Mouse (Mus musculus): ENCODE data around the gene Dgkz. TPM values are rescaled to one million over a fixed set of nuclear protein-coding genes. Genes with fewer than 3 reads are reported as not detected.

The Dgkz gene
- polyA plus RNA-seq, 1 experiment from 2014 or later, result 31.9 TPM

DNA sequence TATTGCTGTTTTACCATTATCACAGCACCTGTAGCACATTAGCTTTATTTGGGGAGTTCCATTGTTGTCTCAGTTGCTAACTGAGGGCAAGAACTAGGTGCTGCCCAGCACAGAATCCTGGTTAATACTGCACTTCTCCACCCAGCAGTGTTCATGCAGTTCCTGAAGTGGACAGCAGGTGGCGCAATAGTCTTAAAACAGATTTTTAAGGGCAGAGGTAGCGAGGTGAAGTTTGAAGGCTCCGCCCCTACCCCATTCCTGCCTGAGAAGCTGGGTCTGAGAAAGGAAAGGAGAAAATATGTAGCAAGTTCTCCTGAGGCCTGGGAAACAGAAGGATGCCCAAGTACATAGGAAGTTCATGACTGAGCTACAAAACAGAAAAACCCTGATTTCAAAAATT is 11.9 kb upstream of the Dgkz start:
- Histone ChIP-seq H3K4me2 (replicated peaks) (no peak overlapping the region), H3K9me3 (replicated peaks) (no peaks in the 10 kb centered on the region), H3K4me3 (no peak overlapping the region), H3K9ac (no peak overlapping the region), H3K36me3 (no peaks in the 10 kb centered on the region), H3K27ac (no peak overlapping the region), H3K27me3 (peaks cover 15% of the 10 kb centered on the region), H3K4me1 (peaks cover 18% of the 10 kb centered on the region)
- no peak for ATAC-seq (ENCODE audit: low FRiP score)
- 3% methylated on average over 3 of the region's 3 CpGs for WGBS

DNA sequence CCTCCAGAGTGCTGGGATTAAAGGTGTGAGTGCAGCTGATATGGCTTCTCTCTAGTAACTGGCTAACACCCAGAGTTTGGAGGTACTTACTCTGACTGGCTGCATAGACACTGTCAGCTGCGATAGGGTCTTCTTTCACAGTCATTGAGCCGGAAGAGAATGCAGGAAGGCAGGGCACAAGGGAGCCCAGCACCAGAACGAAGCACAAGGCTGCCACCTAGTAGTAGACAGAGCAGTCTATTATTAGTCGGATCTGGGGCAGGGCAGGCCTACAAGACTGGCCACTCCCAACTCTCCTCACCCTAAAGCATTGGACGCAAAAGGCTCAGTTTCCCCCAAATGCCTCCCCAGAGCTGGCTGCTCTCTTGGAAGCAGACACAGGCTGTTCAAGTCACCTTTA is 10.4 kb upstream of the Dgkz start:
- Histone ChIP-seq H3K9ac (no peak overlapping the region), H3K27ac (no peak overlapping the region), H3K4me3 (no peak overlapping the region), H3K9me3 (replicated peaks) (no peaks in the 10 kb centered on the region), H3K4me2 (replicated peaks) (no peak overlapping the region), H3K27me3 (peaks cover 15% of the 10 kb centered on the region; the same call in 1 of the 2 replicates), H3K4me1 (peaks cover 18% of the 10 kb centered on the region), H3K36me3 (no peaks in the 10 kb centered on the region)
- ATAC-seq (ENCODE audit: low FRiP score), result peak; percentile 19; the same call in 1 of the 2 replicates
- WGBS, result 6% methylated on average over 5 of the region's 5 CpGs

DNA sequence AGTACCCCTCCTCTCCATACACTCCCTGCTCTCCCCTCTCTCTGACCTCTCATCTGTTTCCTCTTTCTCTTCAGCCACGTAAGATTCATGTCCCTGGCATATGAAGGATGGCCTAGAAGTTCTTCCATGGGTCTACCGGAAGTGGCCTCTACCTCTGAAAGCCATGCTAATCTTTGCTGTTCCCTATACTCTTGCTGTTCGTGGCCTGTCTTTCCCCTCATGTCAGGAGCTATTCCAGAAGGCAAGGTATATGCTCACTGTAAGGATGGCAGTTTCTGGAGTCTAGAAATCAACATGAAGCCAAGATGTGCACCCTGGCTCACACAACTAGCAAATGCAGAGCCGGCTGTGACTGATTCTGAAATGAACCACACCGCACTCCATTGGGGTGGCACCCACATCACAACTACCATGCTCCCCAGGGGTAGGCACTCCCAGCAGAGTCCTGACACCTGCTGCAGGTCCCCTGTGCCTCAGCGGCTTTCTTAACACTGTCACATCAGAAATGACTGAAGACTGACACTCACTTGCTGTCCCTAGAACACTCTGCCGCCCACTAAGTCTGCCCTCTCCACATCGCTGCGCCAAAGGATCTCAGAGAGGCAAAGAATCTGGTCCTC is 9.4 kb upstream of the Dgkz start:
- peak overlapping the region; percentile 40 for H3K4me2 ChIP-seq (replicated peaks)
- H3K27ac ChIP-seq, result peak overlapping the region; percentile 61
- no peak overlapping the region for H3K4me3 ChIP-seq
- 33% methylated on average over 9 of the region's 9 CpGs for WGBS
- no peak overlapping the region; the same call in 1 of the 2 replicates for H3K9ac ChIP-seq
- no peaks in the 10 kb centered on the region for H3K9me3 ChIP-seq (replicated peaks)
- peaks cover 15% of the 10 kb centered on the region; the same call in 1 of the 2 replicates for H3K27me3 ChIP-seq
- no peak for ATAC-seq (ENCODE audit: low FRiP score)
- H3K4me1 ChIP-seq, result peaks cover 23% of the 10 kb centered on the region
- no peaks in the 10 kb centered on the region for H3K36me3 ChIP-seq

DNA sequence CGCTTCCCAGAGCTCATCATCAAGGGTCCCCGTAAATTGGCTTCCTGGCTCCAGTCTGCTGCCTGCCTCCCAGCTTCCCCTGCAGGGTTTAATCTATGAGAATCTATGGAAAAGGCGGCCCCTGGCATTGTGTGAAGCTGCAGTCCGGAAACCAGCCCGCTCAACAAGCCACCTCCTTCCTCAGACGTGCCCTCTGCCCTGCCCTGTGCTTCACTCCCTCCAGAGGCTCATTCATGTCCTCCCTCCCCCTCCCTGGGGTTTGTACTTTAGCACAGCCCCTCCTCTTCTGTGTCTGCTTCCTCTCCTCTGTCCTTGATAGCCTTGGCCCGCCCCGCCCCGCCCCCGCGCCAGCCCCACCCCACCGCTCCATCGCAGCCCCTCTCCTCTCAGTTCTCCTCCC is 8.8 kb upstream of the Dgkz start:
- Histone ChIP-seq H3K4me2 (replicated peaks) (peak overlapping the region; percentile 40), H3K27ac (peak overlapping the region; percentile 61), H3K36me3 (no peaks in the 10 kb centered on the region), H3K27me3 (peaks cover 15% of the 10 kb centered on the region; the same call in 1 of the 2 replicates), H3K4me1 (peaks cover 25% of the 10 kb centered on the region), H3K9me3 (replicated peaks) (no peaks in the 10 kb centered on the region), H3K4me3 (0 out of 2 replicates have a peak overlapping the region, but pooled peaks have one; percentile 1), H3K9ac (no peak overlapping the region; the same call in 1 of the 2 replicates)
- peak; percentile 66 for ATAC-seq (ENCODE audit: low FRiP score)
- 1% methylated on average over 7 of the region's 13 CpGs for WGBS

GRCm38 (mm10) chr2:91980830-91981229 is 5.2 kb upstream of the Dgkz start:
- Histone ChIP-seq H3K9me3 (replicated peaks) (no peaks in the 10 kb centered on the region), H3K4me1 (peaks cover 34% of the 10 kb centered on the region), H3K27me3 (peaks cover 36% of the 10 kb centered on the region), H3K27ac (no peak overlapping the region), H3K4me2 (replicated peaks) (no peak overlapping the region), H3K9ac (no peak overlapping the region), H3K4me3 (no peak overlapping the region), H3K36me3 (no peaks in the 10 kb centered on the region)
- 14% methylated on average over 5 of the region's 5 CpGs for WGBS
- ATAC-seq (ENCODE audit: low FRiP score), result no peak

- H3K27me3 ChIP-seq, result peaks cover 41% of the 10 kb centered on the region
- no peaks in the 10 kb centered on the region for H3K36me3 ChIP-seq
- peaks cover 39% of the 10 kb centered on the region for H3K4me1 ChIP-seq
- 5% methylated on average over 4 of the region's 4 CpGs for WGBS
- no peak overlapping the region for H3K27ac ChIP-seq
- no peak overlapping the region for H3K4me2 ChIP-seq (replicated peaks)
- no peak for ATAC-seq (ENCODE audit: low FRiP score)
- no peak overlapping the region for H3K4me3 ChIP-seq
- no peak overlapping the region for H3K9ac ChIP-seq
- no peaks in the 10 kb centered on the region for H3K9me3 ChIP-seq (replicated peaks)
Observed at GRCm38 (mm10) chr2:91980245-91980644, 4.6 kb upstream of the Dgkz start.

DNA sequence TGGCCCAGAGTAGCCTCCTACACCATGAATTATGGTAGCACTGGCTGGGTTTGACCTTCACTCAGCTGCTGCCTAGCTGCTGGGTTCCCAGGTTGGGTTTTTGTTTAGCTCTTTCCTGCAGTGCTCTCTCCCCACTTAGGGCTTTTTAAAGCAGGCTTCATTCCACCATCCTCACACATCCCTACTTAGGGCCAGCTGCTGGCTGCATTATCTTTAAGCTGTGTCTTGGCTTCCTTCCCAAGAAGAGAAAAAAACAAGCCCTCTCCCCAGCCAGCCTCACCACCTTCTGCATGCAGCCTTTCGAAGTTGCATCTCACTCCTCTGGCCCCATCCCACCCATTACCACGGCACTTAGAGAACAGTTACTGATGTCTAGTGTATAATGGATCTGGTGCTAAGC is 2.9 kb upstream of the Dgkz start:
- H3K4me1 ChIP-seq, result peaks cover 28% of the 10 kb centered on the region
- H3K9ac ChIP-seq, result no peak overlapping the region
- H3K4me3 ChIP-seq, result no peak overlapping the region
- H3K27me3 ChIP-seq, result peaks cover 58% of the 10 kb centered on the region
- 22% methylated on average over 2 of the region's 2 CpGs for WGBS
- H3K27ac ChIP-seq, result no peak overlapping the region
- no peak for ATAC-seq (ENCODE audit: low FRiP score)
- H3K9me3 ChIP-seq (replicated peaks), result no peaks in the 10 kb centered on the region
- H3K4me2 ChIP-seq (replicated peaks), result no peak overlapping the region
- no peaks in the 10 kb centered on the region for H3K36me3 ChIP-seq

GRCm38 (mm10) chr2:91977960-91978359 is 2.3 kb upstream of the Dgkz start:
- ATAC-seq (ENCODE audit: low FRiP score), result no peak
- Histone ChIP-seq H3K4me2 (replicated peaks) (no peak overlapping the region), H3K4me1 (peaks cover 31% of the 10 kb centered on the region), H3K27me3 (peaks cover 64% of the 10 kb centered on the region), H3K4me3 (no peak overlapping the region), H3K9me3 (replicated peaks) (no peaks in the 10 kb centered on the region), H3K27ac (no peak overlapping the region), H3K9ac (no peak overlapping the region), H3K36me3 (no peaks in the 10 kb centered on the region)
- 80% methylated on average over 4 of the region's 4 CpGs for WGBS

- H3K27ac ChIP-seq, result no peak overlapping the region
- H3K4me1 ChIP-seq, result peaks cover 37% of the 10 kb centered on the region
- no peak overlapping the region for H3K4me2 ChIP-seq (replicated peaks)
- H3K4me3 ChIP-seq, result no peak overlapping the region
- 24% methylated on average over 7 of the region's 7 CpGs for WGBS
- H3K9ac ChIP-seq, result no peak overlapping the region
- no peak for ATAC-seq (ENCODE audit: low FRiP score)
- H3K36me3 ChIP-seq, result no peaks in the 10 kb centered on the region
- no peaks in the 10 kb centered on the region for H3K9me3 ChIP-seq (replicated peaks)
- peaks cover 77% of the 10 kb centered on the region for H3K27me3 ChIP-seq
Observed at GRCm38 (mm10) chr2:91973416-91974135, 2.1 kb downstream of the Dgkz start.

DNA sequence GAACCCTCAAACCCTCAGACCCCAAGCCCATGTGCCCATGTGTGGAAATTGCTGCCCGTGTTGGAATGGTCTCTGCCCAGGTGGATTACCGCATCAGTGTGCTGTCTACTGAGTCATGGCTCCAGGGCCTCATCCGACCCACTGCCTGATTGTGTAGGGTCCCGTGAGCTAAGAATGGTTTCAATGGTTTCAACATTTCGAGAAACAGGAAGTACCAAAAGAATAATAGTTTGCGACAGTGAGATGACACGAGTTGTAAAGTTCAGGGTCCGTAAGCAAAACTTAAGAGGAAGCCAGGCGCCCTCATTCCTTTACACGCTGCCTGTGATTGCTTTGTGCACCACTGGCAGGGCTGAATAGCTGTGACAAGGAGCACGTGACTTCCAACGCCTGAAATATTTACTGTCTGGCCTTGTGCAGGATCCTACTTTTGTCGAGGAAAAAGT is 3.5 kb downstream of the Dgkz start:
- H3K4me1 ChIP-seq, result peaks cover 33% of the 10 kb centered on the region
- H3K27me3 ChIP-seq, result peaks cover 65% of the 10 kb centered on the region
- H3K36me3 ChIP-seq, result no peaks in the 10 kb centered on the region
- H3K27ac ChIP-seq, result 0 out of 2 replicates have a peak overlapping the region, but pooled peaks have one; percentile 35
- no peaks in the 10 kb centered on the region for H3K9me3 ChIP-seq (replicated peaks)
- no peak for ATAC-seq (ENCODE audit: low FRiP score)
- H3K4me2 ChIP-seq (replicated peaks), result peak overlapping the region; percentile 35; the same call in 1 of the 2 replicates
- no peak overlapping the region for H3K4me3 ChIP-seq
- no peak overlapping the region for H3K9ac ChIP-seq
- 38% methylated on average over 13 of the region's 13 CpGs for WGBS

- H3K4me1 ChIP-seq, result peaks cover 33% of the 10 kb centered on the region
Observed at GRCm38 (mm10) chr2:91971231-91972097, 4.2 kb downstream of the Dgkz start.

DNA sequence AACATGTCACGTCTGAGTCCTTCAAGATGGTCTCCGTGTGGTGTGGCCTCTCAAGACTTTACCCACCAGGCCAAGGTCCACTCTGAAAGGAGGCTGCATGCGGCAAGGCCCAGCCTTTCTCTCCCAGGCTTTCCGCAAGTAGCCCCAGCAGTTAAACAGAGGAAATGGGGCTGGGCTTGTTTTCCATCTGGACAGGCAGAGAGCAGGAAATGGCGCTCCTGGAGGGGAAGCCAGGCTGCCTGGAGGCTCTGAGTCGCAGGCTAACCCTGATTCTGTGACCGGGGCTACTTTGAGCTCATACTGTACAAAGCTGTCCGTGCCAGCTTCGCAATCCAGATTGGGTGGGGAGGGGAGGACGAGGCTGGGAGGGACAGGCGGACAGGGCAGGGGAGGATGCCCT is 7.7 kb downstream of the Dgkz start:
- no peaks in the 10 kb centered on the region for H3K9me3 ChIP-seq (replicated peaks)
- H3K27ac ChIP-seq, result 0 out of 2 replicates have a peak overlapping the region, but pooled peaks have one; percentile 35
- peaks cover 19% of the 10 kb centered on the region for H3K4me1 ChIP-seq
- 66% methylated on average over 11 of the region's 11 CpGs for WGBS
- no peak overlapping the region for H3K4me2 ChIP-seq (replicated peaks)
- ATAC-seq (ENCODE audit: low FRiP score), result no peak
- no peak overlapping the region for H3K9ac ChIP-seq
- H3K27me3 ChIP-seq, result peaks cover 38% of the 10 kb centered on the region
- H3K36me3 ChIP-seq, result no peaks in the 10 kb centered on the region
- no peak overlapping the region for H3K4me3 ChIP-seq

More at GRCm38 (mm10) chr2:91971231-91972097, 4.2 kb downstream of the Dgkz start:
- ATAC-seq (ENCODE audit: low FRiP score), result no peak
- H3K9me3 ChIP-seq (replicated peaks), result no peaks in the 10 kb centered on the region
- H3K4me3 ChIP-seq, result no peak overlapping the region
- H3K4me2 ChIP-seq (replicated peaks), result peak overlapping the region; percentile 35
- peak overlapping the region; percentile 35; the same call in 1 of the 2 replicates for H3K27ac ChIP-seq
- H3K36me3 ChIP-seq, result no peaks in the 10 kb centered on the region
- peak overlapping the region; percentile 47 for H3K9ac ChIP-seq
- peaks cover 61% of the 10 kb centered on the region for H3K27me3 ChIP-seq
- 16% methylated on average over 21 of the region's 21 CpGs for WGBS
